Mouse (Mus musculus) liver, postnatal 0 days (tissue): Measurements from ENCODE around the gene Hoxa3.

Experiments used
- CTCF ChIP-seq: sonication (generic); IDR thresholded peaks from 2 replicates; pipeline ENCODE4 v1.5.1; 2016; ENCODE audit warnings: antibody characterized with exemption, low read depth
- EP300 ChIP-seq: IDR thresholded peaks from 2 replicates; pipeline ENCODE4 v1.6.1; 2016; ENCODE audit warnings: antibody characterized with exemption, low read depth, mild to moderate bottlenecking

GRCm38 (mm10) chr6:52215070-52215469, 1.9 kb upstream of the Hoxa3 start:
- TF ChIP-seq CTCF (no peak), EP300 (no peak)
